In the genomic region with DNA sequence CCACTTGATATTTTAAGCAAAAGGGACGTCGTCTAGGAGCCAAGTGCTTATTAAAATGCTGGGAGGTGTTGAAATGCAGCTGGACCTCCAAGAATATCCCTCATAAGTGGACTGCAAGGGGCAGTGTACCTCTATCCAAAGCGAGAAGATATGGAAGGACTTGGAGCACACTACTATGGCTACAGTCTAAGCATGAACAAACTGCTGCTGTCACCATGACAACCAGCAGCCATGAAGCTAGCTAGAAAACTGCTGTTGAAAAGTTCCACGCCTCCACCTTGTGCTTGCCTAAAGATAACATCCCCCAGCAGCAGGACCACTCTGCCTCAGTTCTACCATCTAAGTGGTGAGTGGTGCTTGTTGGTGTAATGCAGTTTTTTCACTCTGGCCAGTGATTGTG, we compare ENCODE assay signal across 13 mouse cellular contexts.
DNase-seq lines count a peak whose midpoint lies in the region; ATAC-seq and TF ChIP-seq lines count a peak whose summit lies in the region.
"Had no signal": no experiment of that assay in that cellular context is flagged by ENCODE, and none has a peak within 500 bp of the region (broad histone marks: within the 10 kb centered on the region; RNA-seq: fewer than 3 reads in every experiment).

No protein-coding gene starts in this region.

- peak; percentile 8 for DNase-seq in embryonic facial prominence, embryonic 11.5 days (ENCODE audit: low spot score)
- DNase-seq in embryonic facial prominence, embryonic 10.5 days (ENCODE audit: low spot score): no peak
- no peak for DNase-seq in testis, postnatal 10 days (ENCODE audit: low spot score)
- DNase-seq in left cerebral cortex, postnatal 25 days (ENCODE audit: low spot score in 2 of 2): peak; percentile 66 to 86
- no peak for DNase-seq in urinary bladder, postnatal 4 days (ENCODE audit: low spot score in 2 of 2)
- DNase-seq: cerebellum, adult 9-11 months; gastrocnemius, postnatal 10 days; kidney, postnatal 36 days; lung, postnatal 14 days; thymus, postnatal 4 days had no signal

- no peak for ATAC-seq in embryonic facial prominence, embryonic 11.5 days (replicated peaks; ENCODE audit: insufficient number of reproducible peaks, low FRiP score, low TSS enrichment, low read depth)
- ATAC-seq in liver, embryonic 12.5 days: no peak
- no peak for ATAC-seq in inflammation-experienced regulatory T-cells, adult 6 months

- no peaks in the 10 kb centered on the region for H3K4me1 ChIP-seq in embryonic facial prominence, embryonic 11.5 days (ENCODE audit: control insufficient read depth, insufficient read depth, low read length)
- no peaks in the 10 kb centered on the region for H3K4me1 ChIP-seq in embryonic facial prominence, embryonic 10.5 days
- no peaks in the 10 kb centered on the region; the same call in 1 of the 2 replicates for H3K4me1 ChIP-seq in testis, adult 2 months (ENCODE audit: control insufficient read depth, insufficient read depth, low read length)
- no peaks in the 10 kb centered on the region for H3K4me1 ChIP-seq in liver, embryonic 12.5 days

- no peak for TF ChIP-seq POLR2A in testis, adult 2 months (IDR thresholded peaks at IDR 0.05; ENCODE audit: control insufficient read depth, low read depth, low read length)

- no peak overlapping the region for H3K9ac ChIP-seq in embryonic facial prominence, embryonic 11.5 days (replicated peaks; ENCODE audit: low read length)
- no peak overlapping the region for H3K9ac ChIP-seq in liver, embryonic 12.5 days

- TF ChIP-seq CTCF in testis, adult 2 months (IDR thresholded peaks at IDR 0.05; ENCODE audit: control insufficient read depth, insufficient read depth, insufficient replicate concordance, low read depth, low read length): no peak

- intact Hi-C loops in left cerebral cortex, postnatal 25 days (cut with DNase I): no loop called here

- no peak overlapping the region for H3K27ac ChIP-seq in embryonic facial prominence, embryonic 11.5 days (replicated peaks; ENCODE audit: low read depth, low read length)
- no peak overlapping the region for H3K27ac ChIP-seq in embryonic facial prominence, embryonic 10.5 days (replicated peaks)
- H3K27ac ChIP-seq in testis, adult 2 months (ENCODE audit: control insufficient read depth, insufficient read depth, low read depth, low read length): no peak overlapping the region
- H3K27ac ChIP-seq in liver, embryonic 12.5 days: no peak overlapping the region

- no peak overlapping the region for H3K4me3 ChIP-seq in embryonic facial prominence, embryonic 11.5 days (ENCODE audit: low read depth, low read length)
- H3K4me3 ChIP-seq in embryonic facial prominence, embryonic 10.5 days: no peak overlapping the region
- H3K4me3 ChIP-seq in testis, adult 2 months (ENCODE audit: control insufficient read depth, low read depth, low read length): peak overlapping the region; percentile 33; the same call in 1 of the 2 replicates
- no peak overlapping the region for H3K4me3 ChIP-seq in liver, embryonic 12.5 days

- H3K27me3 ChIP-seq in embryonic facial prominence, embryonic 11.5 days (ENCODE audit: control insufficient read depth, insufficient read depth, low read length): no peaks in the 10 kb centered on the region
- no peaks in the 10 kb centered on the region for H3K27me3 ChIP-seq in embryonic facial prominence, embryonic 10.5 days (replicated peaks; ENCODE audit: low read depth, poor library complexity, severe bottlenecking)
- H3K27me3 ChIP-seq in testis, adult 2 months (ENCODE audit: control insufficient read depth, insufficient read depth, low read length): no peaks in the 10 kb centered on the region
- H3K27me3 ChIP-seq in liver, embryonic 12.5 days (replicated peaks): no peaks in the 10 kb centered on the region; the same call in 1 of the 2 replicates

- H3K9me3 ChIP-seq in embryonic facial prominence, embryonic 11.5 days (replicated peaks; ENCODE audit: control insufficient read depth, low read length): no peaks in the 10 kb centered on the region
- no peaks in the 10 kb centered on the region for H3K9me3 ChIP-seq in embryonic facial prominence, embryonic 10.5 days
- no peaks in the 10 kb centered on the region for H3K9me3 ChIP-seq in liver, embryonic 12.5 days (replicated peaks)

- H3K36me3 ChIP-seq in embryonic facial prominence, embryonic 11.5 days (replicated peaks; ENCODE audit: control insufficient read depth, insufficient read depth, low read depth, low read length): no peaks in the 10 kb centered on the region
- H3K36me3 ChIP-seq in embryonic facial prominence, embryonic 10.5 days (replicated peaks): no peaks in the 10 kb centered on the region
- H3K36me3 ChIP-seq in testis, adult 2 months (ENCODE audit: control insufficient read depth, insufficient read depth, low read length): no peaks in the 10 kb centered on the region
- no peaks in the 10 kb centered on the region for H3K36me3 ChIP-seq in liver, embryonic 12.5 days

- 67% methylated on average over 4 of the region's 4 CpGs for WGBS in embryonic facial prominence, embryonic 11.5 days
- 78% methylated on average over 4 of the region's 4 CpGs for WGBS in embryonic facial prominence, embryonic 10.5 days
- WGBS in liver, embryonic 12.5 days (ENCODE audit: insufficient replicate concordance): 49% methylated on average over 4 of the region's 4 CpGs

- H3K4me2 ChIP-seq in embryonic facial prominence, embryonic 11.5 days (ENCODE audit: low read depth, low read length): no peak overlapping the region
- no peak overlapping the region for H3K4me2 ChIP-seq in liver, embryonic 12.5 days

Comparison
In these comparisons a context has a peak if more than half of its experiments do, and no peak if none do; other contexts are left out.
1. DNase-seq: peak in embryonic facial prominence, embryonic 11.5 days (single experiment) and left cerebral cortex, postnatal 25 days (2 of 2); none in embryonic facial prominence, embryonic 10.5 days (single experiment), testis, postnatal 10 days (single experiment) and urinary bladder, postnatal 4 days (0 of 2).